Mouse (Mus musculus) layer of hippocampus, adult 6 months (tissue): Measurements from ENCODE around the gene Gm17509. TPM values are rescaled to one million over a fixed set of nuclear protein-coding genes. Genes with fewer than 3 reads are reported as not detected.

Experiments
- long read RNA-seq, 2 experiments: library from polyadenylated mRNA; unstranded; transcript quantifications; one replicate each; pipeline ENCODE4 v2.0.0; 2019 to 2020
- polyA plus RNA-seq: library from polyadenylated mRNA; unstranded; fragments of <200 nt; fragmentation: Nextera tagmentation; gene quantifications from 2 replicates; pipeline ENCODE4 v1.2.3, GENCODE M21; 2021

The Gm17509 gene
- 0.06 TPM in 2 replicates for polyA plus RNA-seq
- long read RNA-seq, experiment 1: 0 reads
- long read RNA-seq, experiment 2: 0 reads

DNA sequence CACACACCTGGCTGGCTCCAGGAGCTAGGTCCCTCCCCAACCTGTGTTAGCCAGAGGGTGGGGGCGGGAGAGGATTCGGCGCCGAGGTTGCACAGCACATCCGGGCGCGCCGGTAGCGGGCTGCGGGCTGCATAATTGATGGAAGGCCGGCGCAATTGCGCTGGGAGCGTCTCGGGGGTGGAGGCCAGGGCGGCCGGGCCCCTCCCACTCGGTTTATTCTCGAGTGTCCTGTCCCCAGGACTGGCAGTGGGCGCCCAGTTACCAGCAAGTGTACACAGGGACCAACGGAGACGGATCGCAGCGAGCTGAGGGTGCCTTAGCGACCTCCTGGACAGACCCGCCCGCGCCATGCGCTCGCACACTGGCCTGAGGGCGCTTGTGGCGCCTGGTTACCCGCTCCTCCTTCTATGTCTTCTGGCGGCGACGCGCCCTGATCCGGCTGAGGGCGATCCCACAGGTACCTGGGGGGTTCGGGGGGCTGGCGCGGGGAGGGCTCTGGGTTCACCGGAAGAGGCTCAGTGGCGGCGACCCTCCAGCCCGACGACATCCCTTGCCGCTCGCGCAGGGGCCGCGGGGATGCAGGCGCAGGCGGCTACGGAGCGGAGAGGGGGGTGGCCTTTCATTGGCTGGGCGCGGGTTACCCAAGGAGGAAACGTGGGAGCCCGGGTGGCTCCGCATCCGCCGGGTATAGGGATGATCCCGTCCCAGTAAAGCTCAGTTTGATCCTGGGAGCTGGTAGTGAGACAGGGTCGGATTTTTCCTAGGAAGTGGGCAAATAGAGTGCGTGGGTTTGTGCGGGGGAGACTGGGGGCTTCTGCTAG is at the start of gene Gm17509:
Gm17509 (minus strand) TSS at position 575 of the 821 bp plus-strand sequence.

DNA sequence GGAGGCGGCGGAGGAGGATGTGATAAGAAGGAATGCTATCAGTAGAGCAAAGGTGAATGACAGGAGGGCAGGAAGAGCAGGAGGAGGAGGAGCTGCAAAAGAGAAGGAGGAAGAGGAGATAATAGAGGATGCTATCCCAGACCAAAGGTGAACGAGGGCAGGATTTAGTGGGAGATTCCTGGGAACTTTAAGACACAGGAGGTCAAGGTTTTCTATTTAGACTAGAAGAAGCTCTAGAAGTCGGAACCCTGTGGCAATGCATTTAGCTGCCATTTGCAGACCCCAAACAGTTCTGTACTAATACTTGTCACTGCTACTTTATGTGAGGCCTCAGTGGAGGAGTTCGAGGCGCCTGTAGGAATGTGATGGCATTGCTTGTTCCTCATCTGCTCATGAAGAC is 12.6 kb downstream of the Gm17509 start, which contains the start of gene Emb:
Emb (plus strand) TSS at position 301 of the 400 bp plus-strand sequence.

Other genes starting within 250 kb of the Gm17509 start
- 7.1 and 7.5 TPM in 2 replicates for gene Parp8, start 195.5 kb downstream of the Gm17509 start, polyA plus RNA-seq
- gene Emb, start 12.5 kb downstream of the Gm17509 start, polyA plus RNA-seq: 18.4 and 27.0 TPM in 2 replicates